Mouse (Mus musculus) limb, embryonic 11.5 days (tissue): ENCODE results near the gene Plekha6. TPM values are rescaled to one million over a fixed set of nuclear protein-coding genes. Genes with fewer than 3 reads are reported as not detected.

Experiments used
- ATAC-seq: fragments of 200-750 bp; cut with Nextera tagmentation; 2 replicates; pipeline ENCODE4 v1.8.0; 2017; ENCODE audit warnings: low read depth; ENCODE audit not compliant: insufficient number of reproducible peaks, low FRiP score, low TSS enrichment
- DNase-seq: peaks from one replicate; pipeline ENCODE4 v3.0.0-alpha.2; 2015; ENCODE audit warnings: low spot score
- H3K27ac ChIP-seq: fragments of 300-500 bp; sonication (generic); replicated peaks from 2 replicates; pipeline ENCODE4 v1.5.1; 2014; ENCODE audit warnings: low read depth, mild to moderate bottlenecking, low read length
- H3K27me3 ChIP-seq: fragments of 300-500 bp; sonication (generic); 2 replicates; pipeline ENCODE4 v1.6.1; 2014; ENCODE audit warnings: mild to moderate bottlenecking, low read length, mixed read lengths; ENCODE audit not compliant: control insufficient read depth, insufficient read depth
- H3K36me3 ChIP-seq: fragments of 300-500 bp; sonication (generic); 2 replicates; pipeline ENCODE4 v1.6.1; 2014; ENCODE audit warnings: mild to moderate bottlenecking, low read length, moderate library complexity, mixed read lengths; ENCODE audit not compliant: control insufficient read depth, insufficient read depth
- H3K4me1 ChIP-seq: fragments of 300-500 bp; sonication (generic); 2 replicates; pipeline ENCODE4 v1.6.1; 2014; ENCODE audit warnings: low read length, mixed read lengths; ENCODE audit not compliant: control insufficient read depth, insufficient read depth
- H3K4me2 ChIP-seq: fragments of 300-500 bp; sonication (generic); 2 replicates; pipeline ENCODE4 v1.6.1; 2014; ENCODE audit warnings: low read depth, mild to moderate bottlenecking, moderate library complexity; ENCODE audit not compliant: severe bottlenecking
- H3K4me3 ChIP-seq: fragments of 300-500 bp; sonication (generic); 2 replicates; pipeline ENCODE4 v1.5.1; 2014; ENCODE audit warnings: low read depth, low read length
- H3K9ac ChIP-seq: fragments of 300-500 bp; sonication (generic); 2 replicates; pipeline ENCODE4 v1.6.1; 2014; ENCODE audit warnings: mild to moderate bottlenecking, low read length
- H3K9me3 ChIP-seq: fragments of 300-500 bp; sonication (generic); 2 replicates; pipeline ENCODE4 v1.6.1; 2016; ENCODE audit warnings: low read length; ENCODE audit not compliant: control insufficient read depth
- WGBS: fragments of 180-500 bp; shearing (Covaris S2); extraction: QIAGEN DNeasy Blood & Tissue Kit; methylation state at CpG from one replicate; pipeline ENCODE4 v1.1.7; 2014; 5-methylcytosine and 5-hydroxymethylcytosine counted together
- polyA plus RNA-seq: library from polyadenylated mRNA; unstranded; fragments of >200 nt; fragmentation: Nextera tagmentation; extraction: Ambion mirVana; gene quantifications from 2 replicates; pipeline ENCODE4 v1.2.1, GENCODE M21; 2014

The Plekha6 gene
- polyA plus RNA-seq, 1 experiment from 2014 or later = 0.75 TPM

DNA sequence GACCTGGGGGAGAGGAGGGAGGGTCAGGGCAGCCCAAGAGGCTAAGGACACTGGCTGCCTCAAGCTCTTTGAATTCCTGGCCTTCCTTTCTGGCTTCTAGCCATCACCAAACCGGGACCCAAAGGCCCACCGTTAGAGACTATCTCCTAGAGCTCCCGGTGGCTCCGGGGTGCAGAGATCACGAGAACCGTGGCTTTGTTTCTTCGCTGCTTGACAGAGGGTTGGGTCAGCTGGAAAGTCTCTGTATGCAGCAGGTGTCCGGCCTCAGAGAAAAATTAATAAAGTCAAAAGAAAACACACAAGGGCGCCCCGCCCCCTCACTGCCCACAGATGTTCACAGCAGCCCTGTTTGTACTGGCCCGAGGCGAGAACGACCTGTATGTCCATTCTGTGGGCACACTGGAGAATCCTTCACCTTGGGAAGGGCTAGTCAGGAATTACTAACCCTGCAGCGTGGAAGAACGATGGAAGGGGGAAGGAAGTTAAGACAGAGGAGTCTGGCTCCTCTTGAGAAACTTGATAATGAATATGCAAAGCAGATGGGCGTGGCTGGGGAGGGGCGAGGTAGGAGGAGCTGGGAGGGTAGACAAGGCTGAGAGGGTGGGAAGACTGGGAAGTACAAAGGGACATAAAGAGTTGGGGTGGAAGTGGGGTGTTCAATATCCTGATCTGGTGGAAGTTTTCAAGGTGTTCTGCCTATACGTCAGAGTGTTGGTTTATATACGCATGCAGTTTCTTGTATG lies 4.5 kb downstream of the Plekha6 start:
- Histone ChIP-seq H3K27me3 (peaks cover 25% of the 10 kb centered on the region), H3K27ac (no peak overlapping the region), H3K9me3 (no peaks in the 10 kb centered on the region), H3K36me3 (no peaks in the 10 kb centered on the region), H3K4me2 (0 out of 2 replicates have a peak overlapping the region, but pooled peaks have one; percentile 7), H3K9ac (no peak overlapping the region), H3K4me1 (peaks cover 9% of the 10 kb centered on the region; the same call in 1 of the 2 replicates), H3K4me3 (no peak overlapping the region)
- no peak for ATAC-seq
- no peak for DNase-seq
- 48% methylated on average over 19 of the region's 19 CpGs for WGBS

DNA sequence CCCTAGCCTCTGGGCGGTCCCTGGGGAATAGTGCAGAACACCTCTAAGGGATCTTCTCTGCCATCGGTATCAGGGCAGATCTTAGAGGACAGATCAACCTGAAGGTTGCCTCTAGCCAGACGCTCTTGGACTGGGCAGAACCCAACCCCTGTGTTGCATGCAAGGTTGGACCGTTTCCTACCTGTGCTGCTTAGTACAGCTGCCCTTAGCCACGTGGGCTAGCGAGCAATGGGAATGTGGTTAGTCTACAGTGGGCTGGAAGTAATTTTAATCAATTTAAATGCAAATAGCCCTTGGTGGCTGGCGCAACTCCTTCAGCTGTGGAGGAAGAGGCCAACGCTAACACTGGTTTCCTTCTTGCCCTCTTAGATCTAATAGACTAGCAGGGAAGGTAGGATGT lies 6.2 kb downstream of the Plekha6 start:
- no peak overlapping the region for H3K4me3 ChIP-seq
- H3K36me3 ChIP-seq = no peaks in the 10 kb centered on the region
- ATAC-seq (no peak), DNase-seq (no peak)
- H3K4me2 ChIP-seq = no peak overlapping the region
- no peak overlapping the region for H3K9ac ChIP-seq
- no peaks in the 10 kb centered on the region for H3K4me1 ChIP-seq
- H3K9me3 ChIP-seq = no peaks in the 10 kb centered on the region
- H3K27me3 ChIP-seq = peaks cover 8% of the 10 kb centered on the region; the same call in 1 of the 2 replicates
- WGBS = 79% methylated on average over 8 of the region's 8 CpGs
- H3K27ac ChIP-seq = no peak overlapping the region

DNA sequence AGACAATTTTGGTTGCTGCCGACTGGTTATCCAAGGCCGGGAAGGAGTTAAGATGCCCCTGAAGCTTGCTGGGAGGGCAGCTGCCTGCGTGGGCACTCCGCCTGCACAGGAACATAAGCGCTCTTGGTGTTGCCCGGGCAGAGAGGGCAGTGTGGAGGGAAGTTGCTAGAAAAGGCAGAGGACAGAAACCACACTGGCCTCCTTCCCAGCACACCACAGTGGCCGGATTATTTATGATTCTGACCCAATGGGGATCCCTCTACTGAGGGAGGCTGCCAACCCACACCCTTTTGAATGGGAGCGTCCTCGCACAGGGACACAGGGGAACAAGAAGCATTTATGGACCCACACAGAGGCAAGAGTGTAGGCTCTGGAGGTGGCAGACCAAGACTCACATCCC lies 7.3 kb downstream of the Plekha6 start:
- H3K36me3 ChIP-seq = no peaks in the 10 kb centered on the region
- no peak for ATAC-seq
- no peak for DNase-seq
- H3K4me1 ChIP-seq = no peaks in the 10 kb centered on the region
- no peak overlapping the region for H3K27ac ChIP-seq
- WGBS = 85% methylated on average over 9 of the region's 9 CpGs
- no peak overlapping the region for H3K9ac ChIP-seq
- H3K4me2 ChIP-seq = no peak overlapping the region
- H3K9me3 ChIP-seq = no peaks in the 10 kb centered on the region
- 0 out of 2 replicates have a peak, but pooled peaks cover 4% of the 10 kb centered on the region for H3K27me3 ChIP-seq
- H3K4me3 ChIP-seq = no peak overlapping the region

DNA sequence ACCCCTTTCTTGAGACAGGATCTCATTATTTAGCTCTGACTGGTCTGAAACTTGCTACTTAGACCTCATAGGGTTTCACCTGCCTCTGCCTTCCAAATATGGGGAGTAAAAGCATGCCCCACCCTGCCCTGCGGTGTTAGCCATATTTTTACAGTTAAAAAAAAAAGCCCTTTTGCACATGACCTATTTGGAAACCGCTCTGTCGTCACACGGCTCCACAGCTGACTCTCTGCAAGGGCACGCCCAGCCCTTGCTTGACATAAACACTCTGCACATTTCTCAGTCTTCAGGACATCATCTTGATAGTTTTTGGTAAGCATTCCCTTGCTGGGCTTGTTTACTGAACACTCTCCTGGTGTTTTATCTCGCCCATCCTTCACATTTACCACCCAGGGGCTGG lies 11.1 kb downstream of the Plekha6 start:
- no peak overlapping the region for H3K9ac ChIP-seq
- no peaks in the 10 kb centered on the region for H3K27me3 ChIP-seq
- H3K4me2 ChIP-seq = no peak overlapping the region
- 73% methylated on average over 6 of the region's 6 CpGs for WGBS
- no peak overlapping the region for H3K27ac ChIP-seq
- H3K9me3 ChIP-seq = no peaks in the 10 kb centered on the region
- no peaks in the 10 kb centered on the region for H3K36me3 ChIP-seq
- no peak for DNase-seq
- ATAC-seq = no peak
- no peak overlapping the region for H3K4me3 ChIP-seq
- H3K4me1 ChIP-seq = no peaks in the 10 kb centered on the region

DNA sequence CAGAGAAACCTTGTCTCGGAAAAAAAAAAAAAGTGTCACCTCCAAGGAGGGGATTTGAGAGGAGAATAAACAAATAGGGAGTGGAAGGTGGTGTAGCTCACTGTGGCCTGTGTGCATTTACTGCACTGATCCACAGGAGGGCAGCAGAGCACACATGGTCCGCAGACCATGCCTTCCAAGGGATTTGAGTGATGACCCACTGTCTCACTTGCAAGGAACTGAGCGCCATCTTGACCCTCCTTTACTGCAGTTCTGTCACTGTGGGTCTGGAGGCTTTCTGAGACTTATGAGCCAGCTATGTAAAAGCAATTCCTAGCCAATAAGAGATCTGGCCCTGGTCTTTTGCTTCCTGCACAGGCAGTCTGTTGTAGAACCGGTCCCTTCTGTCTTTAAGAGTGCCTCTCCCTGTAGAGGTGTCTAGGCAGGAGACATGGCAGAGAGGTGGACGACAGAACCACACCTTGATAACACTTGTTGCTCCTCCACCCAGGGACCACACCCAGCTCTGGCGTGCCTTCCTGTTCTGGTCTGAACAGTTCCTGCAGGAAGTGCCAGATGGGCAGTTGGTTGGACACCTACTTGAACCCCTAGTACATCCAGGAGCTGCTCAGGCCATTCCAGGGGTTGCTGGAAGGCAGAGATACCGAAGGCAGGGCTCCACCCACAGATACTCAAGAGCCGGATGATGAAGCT lies 13.6 kb downstream of the Plekha6 start:
- WGBS = 54% methylated on average over 8 of the region's 8 CpGs
- H3K36me3 ChIP-seq = no peaks in the 10 kb centered on the region
- peaks cover 11% of the 10 kb centered on the region for H3K27me3 ChIP-seq
- no peak overlapping the region for H3K27ac ChIP-seq
- H3K4me2 ChIP-seq = no peak overlapping the region
- H3K9me3 ChIP-seq = no peaks in the 10 kb centered on the region
- no peak for ATAC-seq
- DNase-seq = peak; percentile 76
- no peak overlapping the region for H3K9ac ChIP-seq
- H3K4me1 ChIP-seq = peaks cover 6% of the 10 kb centered on the region
- H3K4me3 ChIP-seq = no peak overlapping the region

DNA sequence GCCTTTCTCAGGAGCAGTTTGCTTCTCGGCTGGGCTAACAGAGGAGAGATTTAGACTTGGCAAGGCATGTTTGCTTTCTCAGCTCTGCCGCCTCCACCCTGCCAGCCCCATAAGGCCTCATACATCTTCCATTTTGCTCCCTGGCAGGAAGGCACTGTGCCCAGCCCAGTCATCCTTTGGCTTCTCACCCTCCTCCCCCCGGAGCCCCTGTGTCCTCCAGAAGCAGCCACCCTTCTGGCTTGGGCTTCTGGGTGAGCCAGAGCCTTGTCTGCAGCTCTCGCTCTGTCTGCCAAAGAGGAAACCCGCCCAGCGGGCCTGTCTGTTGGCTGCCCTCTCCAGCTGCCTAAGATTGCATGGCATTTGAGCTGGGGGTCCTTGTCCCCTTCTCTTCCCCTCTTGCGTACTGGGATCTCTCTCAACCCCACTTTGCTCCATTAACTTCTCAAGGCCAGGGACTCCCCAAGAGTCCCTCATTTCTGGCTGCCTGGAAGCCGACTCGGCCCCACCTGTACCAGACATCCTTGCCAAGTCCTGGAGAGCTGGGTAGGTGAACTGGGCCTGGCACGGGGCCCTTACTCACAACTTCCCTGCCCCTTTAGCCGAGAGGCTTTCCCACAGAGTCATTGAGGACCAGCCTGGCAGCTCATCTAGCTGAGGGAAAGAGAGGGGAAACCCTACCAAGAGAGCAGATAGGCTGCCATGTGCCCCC lies 14.9 kb downstream of the Plekha6 start:
- Histone ChIP-seq H3K4me3 (no peak overlapping the region), H3K4me1 (peaks cover 7% of the 10 kb centered on the region), H3K27me3 (peaks cover 18% of the 10 kb centered on the region), H3K9ac (no peak overlapping the region), H3K4me2 (no peak overlapping the region), H3K36me3 (no peaks in the 10 kb centered on the region), H3K9me3 (no peaks in the 10 kb centered on the region), H3K27ac (no peak overlapping the region)
- ATAC-seq = no peak
- DNase-seq = no peak
- WGBS = 75% methylated on average over 11 of the region's 11 CpGs

DNA sequence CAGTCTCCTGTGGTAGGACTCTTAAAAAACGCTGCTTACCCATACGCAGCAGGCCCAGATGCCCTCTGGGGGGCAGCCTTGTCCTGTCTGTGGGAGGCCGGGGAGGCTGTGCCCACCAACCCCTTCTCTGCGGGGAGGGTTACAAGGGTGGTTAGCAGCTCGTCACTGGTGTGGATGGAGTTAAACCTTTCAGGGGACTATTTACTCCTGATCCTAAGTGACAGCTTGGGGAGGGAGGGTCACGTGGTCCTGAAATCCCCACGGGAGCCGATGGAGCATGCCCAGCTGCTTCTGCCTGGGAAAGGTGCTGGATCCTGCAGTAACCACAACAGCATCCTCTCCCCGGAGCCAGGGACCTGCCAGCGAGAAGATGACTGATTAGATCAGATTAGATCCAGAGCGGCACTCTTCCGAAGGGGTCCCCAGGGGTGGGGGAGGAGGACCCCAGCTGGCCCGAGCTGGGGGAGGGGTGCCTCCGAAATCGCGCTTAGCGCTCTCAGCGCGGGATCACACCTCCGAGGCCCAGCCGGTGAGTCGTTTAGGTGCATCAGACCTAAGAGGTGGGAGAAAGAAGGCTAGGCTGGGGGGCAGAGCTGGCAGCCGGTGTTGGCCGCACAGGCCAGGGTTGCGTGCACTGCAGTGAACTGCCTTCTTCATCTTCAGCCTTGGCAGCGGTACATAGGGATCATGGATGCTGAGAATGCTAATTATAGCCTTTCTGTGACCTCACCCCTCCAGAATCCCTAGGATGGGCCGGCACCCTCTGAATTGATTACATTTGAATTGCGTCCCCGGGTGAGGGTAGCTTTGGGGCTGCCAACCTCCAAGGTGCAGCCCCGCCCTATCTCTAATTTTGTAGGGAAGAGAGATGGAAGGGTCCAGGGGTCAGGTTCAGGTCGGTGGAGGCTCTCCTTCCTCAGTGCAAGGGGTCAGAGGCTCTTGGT lies 17.3 kb downstream of the Plekha6 start:
- DNase-seq (peak; percentile 85), ATAC-seq (peak; percentile 60)
- peak overlapping the region; percentile 26 for H3K4me3 ChIP-seq
- WGBS = under 1% methylated on average over 31 of the region's 31 CpGs
- peaks cover 18% of the 10 kb centered on the region for H3K27me3 ChIP-seq
- H3K4me1 ChIP-seq = peaks cover 7% of the 10 kb centered on the region
- no peaks in the 10 kb centered on the region for H3K9me3 ChIP-seq
- H3K27ac ChIP-seq = no peak overlapping the region
- no peaks in the 10 kb centered on the region for H3K36me3 ChIP-seq
- H3K4me2 ChIP-seq = peak overlapping the region; percentile 89
- H3K9ac ChIP-seq = peak overlapping the region; percentile 3; the same call in 1 of the 2 replicates
